Mouse (Mus musculus): ENCODE measurements around the gene Hhat.

DNA sequence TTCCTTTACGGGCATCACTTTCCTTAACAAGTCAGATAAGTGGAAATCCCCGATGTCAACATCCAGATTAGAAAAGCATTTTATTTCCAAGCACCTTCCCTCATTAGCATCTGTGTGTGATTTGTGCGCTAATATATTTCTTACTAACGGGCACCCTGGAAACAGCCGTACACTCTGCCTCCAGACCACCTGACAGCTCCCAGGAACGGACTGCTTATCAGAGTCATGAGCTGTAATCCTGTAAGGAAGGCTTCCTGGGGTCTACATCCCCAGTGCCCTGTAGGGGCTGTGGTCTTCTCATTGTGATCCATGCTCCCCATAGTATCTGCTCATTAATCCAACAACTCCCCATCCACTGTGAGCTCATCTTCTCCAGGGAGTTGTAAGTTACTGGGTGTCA is 157.8 kb downstream of the Hhat start:
- TF ChIP-seq MAFK (IDR thresholded peaks at IDR 0.05; ENCODE audit: insufficient read depth, low read depth, low read length) = no peak
- no peak for TF ChIP-seq ZNF384 (IDR thresholded peaks at IDR 0.05; ENCODE audit: low read depth, low read length)
